Mouse (Mus musculus) cortical plate, adult 2 months (tissue): ENCODE results near the gene Bace2.

Source experiments
- CTCF ChIP-seq: fragments of 200-500 bp; IDR thresholded peaks from 2 replicates; pipeline ENCODE4 v1.5.1; 2011; ENCODE audit warnings: mild to moderate bottlenecking, control low read depth, low read length; ENCODE audit not compliant: insufficient read depth; ENCODE audit errors: extremely low read depth
- POLR2A ChIP-seq: fragments of 200-500 bp; IDR thresholded peaks from 2 replicates; pipeline ENCODE4 v1.6.1; 2011; ENCODE audit warnings: mild to moderate bottlenecking, low read length, control low read depth; ENCODE audit not compliant: insufficient read depth; ENCODE audit errors: extremely low read depth

DNA sequence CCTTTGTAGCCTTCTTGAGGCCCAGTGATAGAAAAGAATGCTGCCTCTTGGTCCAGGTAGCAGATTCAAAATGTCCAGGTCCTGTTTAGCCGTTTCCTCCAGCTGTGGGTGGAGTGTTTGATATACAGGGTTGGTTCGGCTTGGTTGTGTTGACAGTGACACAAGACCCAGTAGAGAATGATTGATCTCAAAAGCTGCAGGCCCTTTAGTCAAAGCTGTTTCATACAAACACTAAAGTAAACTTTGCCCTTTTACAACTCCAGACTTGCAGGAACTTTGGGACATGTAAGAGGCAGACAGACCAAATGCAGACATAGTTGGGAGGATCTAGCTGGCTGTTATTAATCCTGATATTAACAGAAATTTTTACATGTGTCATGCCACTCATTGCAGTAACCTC, 3.5 kb upstream of the Bace2 start:
- TF ChIP-seq POLR2A (no peak), CTCF (no peak)
